In genomic region chr2:4817678-4818077, GRCm38 (mm10) we compare ENCODE assay signal across 14 mouse cellular contexts.
DNase-seq lines count a peak whose midpoint lies in the region; ATAC-seq lines count a peak whose summit lies in the region.
"Had no signal": no experiment of that assay in that cellular context is flagged by ENCODE, and none has a peak within 500 bp of the region (broad histone marks: within the 10 kb centered on the region; RNA-seq: fewer than 3 reads in every experiment).

No protein-coding gene starts in this region.

- no peaks in the 10 kb centered on the region for H3K9me3 ChIP-seq in kidney, embryonic 16.5 days (ENCODE audit: low read length)
- peaks cover 10% of the 10 kb centered on the region; the same call in 1 of the 2 replicates for H3K9me3 ChIP-seq in limb, embryonic 12.5 days
- no peaks in the 10 kb centered on the region for H3K9me3 ChIP-seq in neural tube, embryonic 15.5 days (replicated peaks)
- H3K9me3 ChIP-seq: G1E; intestine, embryonic 15.5 days; limb, embryonic 15.5 days; stomach, embryonic 15.5 days had no signal

- peak; percentile 23; the same call in 1 of the 2 replicates for ATAC-seq in kidney, embryonic 16.5 days (ENCODE audit: low FRiP score, low TSS enrichment)
- no peak for ATAC-seq in limb, embryonic 12.5 days (ENCODE audit: insufficient number of reproducible peaks, insufficient read depth, low FRiP score, low TSS enrichment, low read depth)
- ATAC-seq in neural tube, embryonic 15.5 days (ENCODE audit: low FRiP score), result no peak
- ATAC-seq: activated CD4-positive, CD25-positive, alpha-beta regulatory T cell, adult 4 months; intestine, embryonic 15.5 days had no signal

- no peak overlapping the region for H3K4me3 ChIP-seq in kidney, embryonic 16.5 days (ENCODE audit: low read length)
- no peak overlapping the region for H3K4me3 ChIP-seq in limb, embryonic 12.5 days (replicated peaks)
- H3K4me3 ChIP-seq in neural tube, embryonic 15.5 days (replicated peaks), result no peak overlapping the region
- H3K4me3 ChIP-seq: intestine, embryonic 15.5 days; limb, embryonic 15.5 days; stomach, embryonic 15.5 days had no signal

- H3K9ac ChIP-seq in kidney, embryonic 16.5 days (replicated peaks; ENCODE audit: low read length), result no peak overlapping the region
- no peak overlapping the region; the same call in 1 of the 2 replicates for H3K9ac ChIP-seq in limb, embryonic 12.5 days (replicated peaks)
- no peak overlapping the region for H3K9ac ChIP-seq in neural tube, embryonic 15.5 days (replicated peaks)
- H3K9ac ChIP-seq: intestine, embryonic 15.5 days; limb, embryonic 15.5 days; stomach, embryonic 15.5 days had no signal

- H3K27ac ChIP-seq in kidney, embryonic 16.5 days (ENCODE audit: low read length), result no peak overlapping the region
- H3K27ac ChIP-seq in limb, embryonic 12.5 days, result no peak overlapping the region
- no peak overlapping the region for H3K27ac ChIP-seq in neural tube, embryonic 15.5 days (replicated peaks)
- H3K27ac ChIP-seq: intestine, embryonic 15.5 days; limb, embryonic 15.5 days; stomach, embryonic 15.5 days had no signal

- peak; percentile 14 for DNase-seq in embryo, embryonic 10.5 days (ENCODE audit: low spot score)
- no peak for DNase-seq in embryo, embryonic 9.5 days (ENCODE audit: extremely low spot score)
- DNase-seq in kidney, adult 18-20 months, result no peak
- DNase-seq in layer of hippocampus, postnatal 36 days, result no peak
- DNase-seq in adrenal gland, postnatal 10 days, result no peak
- DNase-seq: lung, postnatal 14 days had no signal

- no peaks in the 10 kb centered on the region for H3K36me3 ChIP-seq in kidney, embryonic 16.5 days (ENCODE audit: insufficient read depth, low read length)
- no peaks in the 10 kb centered on the region for H3K36me3 ChIP-seq in limb, embryonic 12.5 days
- no peaks in the 10 kb centered on the region for H3K36me3 ChIP-seq in neural tube, embryonic 15.5 days
- H3K36me3 ChIP-seq: G1E; intestine, embryonic 15.5 days; limb, embryonic 15.5 days; stomach, embryonic 15.5 days had no signal

- H3K27me3 ChIP-seq in kidney, embryonic 16.5 days (ENCODE audit: insufficient read depth, low read length), result no peaks in the 10 kb centered on the region
- peaks cover 4% of the 10 kb centered on the region; the same call in 1 of the 2 replicates for H3K27me3 ChIP-seq in limb, embryonic 12.5 days
- H3K27me3 ChIP-seq in neural tube, embryonic 15.5 days (replicated peaks), result no peaks in the 10 kb centered on the region
- H3K27me3 ChIP-seq: limb, embryonic 15.5 days; stomach, embryonic 15.5 days had no signal

- 3% methylated on average over 10 of the region's 10 CpGs for whole genome bisulfite sequencing in kidney, embryonic 16.5 days
- WGBS in limb, embryonic 12.5 days, result 4% methylated on average over 10 of the region's 10 CpGs
- WGBS in neural tube, embryonic 15.5 days, result 15% methylated on average over 10 of the region's 10 CpGs

- H3K4me2 ChIP-seq in kidney, embryonic 16.5 days (replicated peaks; ENCODE audit: low read depth, low read length), result 0 out of 2 replicates have a peak overlapping the region, but pooled peaks have one; percentile 10
- H3K4me2 ChIP-seq in limb, embryonic 12.5 days, result peak overlapping the region; percentile 43
- H3K4me2 ChIP-seq in neural tube, embryonic 15.5 days, result 0 out of 2 replicates have a peak overlapping the region, but pooled peaks have one; percentile 13
- H3K4me2 ChIP-seq: intestine, embryonic 15.5 days; limb, embryonic 15.5 days; stomach, embryonic 15.5 days had no signal

- 0 out of 2 replicates have a peak, but pooled peaks cover 5% of the 10 kb centered on the region for H3K4me1 ChIP-seq in kidney, embryonic 16.5 days (ENCODE audit: insufficient read depth, low read length)
- peaks cover 9% of the 10 kb centered on the region for H3K4me1 ChIP-seq in limb, embryonic 12.5 days (replicated peaks)
- H3K4me1 ChIP-seq in neural tube, embryonic 15.5 days, result peaks cover 4% of the 10 kb centered on the region; the same call in 1 of the 2 replicates
- H3K4me1 ChIP-seq: intestine, embryonic 15.5 days; stomach, embryonic 15.5 days had no signal
